Mouse (Mus musculus): Measurements from ENCODE around the gene Bsn. TPM values are rescaled to one million over a fixed set of nuclear protein-coding genes. Genes with fewer than 3 reads are reported as not detected.
A peak's percentile ranks its signal among the peaks of the same experiment; 100 is the strongest.

Gene Bsn
- polyA plus RNA-seq, 1 experiment from 2014 or later, result 0.75 TPM

DNA sequence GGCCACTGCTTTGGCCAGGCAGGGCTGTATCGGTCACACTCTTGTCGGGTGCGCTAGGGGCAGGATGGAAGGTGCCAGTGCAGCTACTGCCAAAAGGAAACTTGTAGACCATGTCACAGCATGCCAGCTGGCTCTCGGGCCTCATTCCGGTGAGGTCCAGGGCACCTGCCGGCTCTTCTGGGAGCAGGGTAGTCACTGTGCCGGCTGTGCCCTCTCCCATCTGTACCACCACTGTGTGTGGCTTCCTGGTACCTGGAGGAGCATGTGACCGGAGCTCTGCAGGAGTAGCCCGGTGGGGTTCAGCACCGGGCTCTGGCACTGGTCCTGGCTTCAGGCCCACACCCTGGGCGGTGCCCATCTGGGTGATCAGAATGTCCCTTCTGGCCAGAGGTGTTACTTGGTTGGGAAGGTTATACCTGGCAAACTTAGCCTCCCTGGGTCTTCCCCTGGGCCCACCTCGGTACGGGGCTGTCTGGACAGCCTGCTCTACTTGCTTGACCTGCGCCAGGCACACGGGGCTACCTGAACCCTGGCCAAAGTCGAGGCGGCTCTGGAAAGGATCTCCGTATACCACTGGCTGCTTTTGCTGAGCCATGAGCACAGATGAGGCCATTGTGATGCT is 77.4 kb downstream of the Bsn start:
- WGBS, result 95% methylated on average over 18 of the region's 18 CpGs
- H3K4me3 ChIP-seq (replicated peaks), result no peak overlapping the region
- H3K4me1 ChIP-seq, result peaks cover 21% of the 10 kb centered on the region
- H3K9me3 ChIP-seq (replicated peaks), result no peaks in the 10 kb centered on the region
- H3K9ac ChIP-seq, result no peak overlapping the region
- H3K27ac ChIP-seq, result no peak overlapping the region
- H3K27me3 ChIP-seq, result peaks cover 16% of the 10 kb centered on the region; the same call in 1 of the 2 replicates
- H3K4me2 ChIP-seq, result no peak overlapping the region
- H3K36me3 ChIP-seq, result no peaks in the 10 kb centered on the region
- no peak for ATAC-seq (replicated peaks; ENCODE audit: low FRiP score)

GRCm38 (mm10) chr9:108111593-108112121 is 78.5 kb downstream of the Bsn start:
- Histone ChIP-seq H3K36me3 (no peaks in the 10 kb centered on the region), H3K4me3 (replicated peaks) (peak overlapping the region; percentile 37), H3K27ac (peak overlapping the region; percentile 25; the same call in 1 of the 2 replicates), H3K9ac (peak overlapping the region; percentile 27; the same call in 1 of the 2 replicates), H3K27me3 (peaks cover 16% of the 10 kb centered on the region; the same call in 1 of the 2 replicates), H3K9me3 (replicated peaks) (no peaks in the 10 kb centered on the region), H3K4me1 (peaks cover 27% of the 10 kb centered on the region), H3K4me2 (peak overlapping the region; percentile 66)
- no peak for ATAC-seq (replicated peaks; ENCODE audit: low FRiP score)
- WGBS, result 73% methylated on average over 17 of the region's 17 CpGs

DNA sequence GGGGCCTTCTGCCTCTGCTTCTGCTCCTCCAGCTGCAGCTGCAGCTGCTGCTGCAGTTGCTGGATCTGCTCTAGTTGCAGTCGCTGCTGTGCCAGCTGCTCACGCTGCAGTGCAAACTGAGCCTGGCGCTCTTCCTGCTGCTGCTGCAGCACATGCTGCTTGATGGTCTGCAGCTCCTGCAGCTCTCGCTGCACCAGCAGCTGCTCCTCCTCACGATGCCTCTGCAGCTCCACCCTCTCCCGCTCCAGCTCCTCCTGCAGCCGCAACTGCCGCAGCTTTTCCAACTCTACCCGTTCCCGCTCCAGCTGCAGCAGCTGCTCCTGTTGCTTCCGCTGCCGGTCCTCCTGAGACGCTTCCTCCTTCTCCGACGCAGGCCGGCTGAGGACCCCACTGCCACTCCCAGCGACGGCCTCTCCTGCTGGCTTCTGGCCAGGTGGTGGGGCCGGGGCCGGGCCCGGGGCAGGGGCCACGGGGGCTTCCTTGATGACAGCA is 79.0 kb downstream of the Bsn start:
- WGBS, result 8% methylated on average over 22 of the region's 22 CpGs
- Histone ChIP-seq H3K9me3 (replicated peaks) (no peaks in the 10 kb centered on the region), H3K36me3 (no peaks in the 10 kb centered on the region), H3K4me1 (peaks cover 32% of the 10 kb centered on the region), H3K4me3 (replicated peaks) (peak overlapping the region; percentile 37), H3K27me3 (peaks cover 16% of the 10 kb centered on the region; the same call in 1 of the 2 replicates), H3K4me2 (peak overlapping the region; percentile 66), H3K27ac (peak overlapping the region; percentile 25; the same call in 1 of the 2 replicates), H3K9ac (peak overlapping the region; percentile 27)
- 0 out of 2 replicates have a peak, but pooled peaks have one; percentile 7 for ATAC-seq (replicated peaks; ENCODE audit: low FRiP score)

DNA sequence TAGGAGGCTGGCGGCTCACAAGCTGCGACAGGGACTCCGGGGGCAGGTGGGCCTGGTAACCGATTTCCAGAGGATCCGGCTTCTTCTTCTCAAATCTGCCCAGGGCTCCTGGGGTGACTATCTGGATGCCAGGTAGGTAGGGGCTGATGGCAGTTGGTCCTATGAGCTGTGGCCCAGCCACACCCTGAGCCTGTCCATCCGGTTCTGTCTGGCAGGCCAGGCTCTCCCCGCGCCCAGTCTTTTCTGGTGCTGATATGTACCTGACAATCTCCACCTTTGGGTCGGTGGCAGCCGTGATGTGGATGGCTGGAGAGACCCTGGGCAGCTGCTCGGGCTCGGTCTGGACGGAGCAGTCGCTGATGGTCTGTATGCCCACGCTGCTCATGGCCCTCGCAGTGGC is 80.0 kb downstream of the Bsn start:
- H3K27ac ChIP-seq, result no peak overlapping the region
- H3K9me3 ChIP-seq (replicated peaks), result no peaks in the 10 kb centered on the region
- no peak overlapping the region for H3K9ac ChIP-seq
- H3K4me2 ChIP-seq, result peak overlapping the region; percentile 66
- no peak; the same call in 1 of the 2 replicates for ATAC-seq (replicated peaks; ENCODE audit: low FRiP score)
- peaks cover 13% of the 10 kb centered on the region; the same call in 1 of the 2 replicates for H3K27me3 ChIP-seq
- H3K4me3 ChIP-seq (replicated peaks), result no peak overlapping the region
- peaks cover 38% of the 10 kb centered on the region for H3K4me1 ChIP-seq
- 84% methylated on average over 16 of the region's 16 CpGs for WGBS
- no peaks in the 10 kb centered on the region for H3K36me3 ChIP-seq

- Histone ChIP-seq H3K4me1 (peaks cover 44% of the 10 kb centered on the region), H3K36me3 (no peaks in the 10 kb centered on the region), H3K27ac (no peak overlapping the region), H3K9me3 (replicated peaks) (no peaks in the 10 kb centered on the region), H3K9ac (no peak overlapping the region), H3K27me3 (peaks cover 8% of the 10 kb centered on the region; the same call in 1 of the 2 replicates), H3K4me2 (no peak overlapping the region), H3K4me3 (replicated peaks) (no peak overlapping the region)
- no peak for ATAC-seq (replicated peaks; ENCODE audit: low FRiP score)
- WGBS, result 90% methylated on average over 16 of the region's 16 CpGs
These were observed 82.3 kb downstream of the Bsn start for GRCm38 (mm10) chr9:108107867-108108266.

- Histone ChIP-seq H3K4me1 (peaks cover 39% of the 10 kb centered on the region), H3K36me3 (no peaks in the 10 kb centered on the region), H3K27me3 (peaks cover 8% of the 10 kb centered on the region; the same call in 1 of the 2 replicates), H3K27ac (peak overlapping the region; percentile 72), H3K4me2 (no peak overlapping the region), H3K9me3 (replicated peaks) (no peaks in the 10 kb centered on the region), H3K9ac (no peak overlapping the region), H3K4me3 (replicated peaks) (no peak overlapping the region)
- no peak for ATAC-seq (replicated peaks; ENCODE audit: low FRiP score)
- WGBS, result 89% methylated on average over 23 of the region's 23 CpGs
These were observed 84.1 kb downstream of the Bsn start for GRCm38 (mm10) chr9:108106090-108106489.

GRCm38 (mm10) chr9:108105549-108105863 is 84.7 kb downstream of the Bsn start:
- no peak overlapping the region for H3K4me3 ChIP-seq (replicated peaks)
- no peaks in the 10 kb centered on the region for H3K36me3 ChIP-seq
- peak overlapping the region; percentile 72 for H3K27ac ChIP-seq
- H3K4me2 ChIP-seq, result 0 out of 2 replicates have a peak overlapping the region, but pooled peaks have one; percentile 42
- 80% methylated on average over 12 of the region's 12 CpGs for WGBS
- peaks cover 8% of the 10 kb centered on the region; the same call in 1 of the 2 replicates for H3K27me3 ChIP-seq
- H3K4me1 ChIP-seq, result peaks cover 33% of the 10 kb centered on the region
- no peaks in the 10 kb centered on the region for H3K9me3 ChIP-seq (replicated peaks)
- H3K9ac ChIP-seq, result no peak overlapping the region
- 0 out of 2 replicates have a peak, but pooled peaks have one; percentile 5 for ATAC-seq (replicated peaks; ENCODE audit: low FRiP score)

DNA sequence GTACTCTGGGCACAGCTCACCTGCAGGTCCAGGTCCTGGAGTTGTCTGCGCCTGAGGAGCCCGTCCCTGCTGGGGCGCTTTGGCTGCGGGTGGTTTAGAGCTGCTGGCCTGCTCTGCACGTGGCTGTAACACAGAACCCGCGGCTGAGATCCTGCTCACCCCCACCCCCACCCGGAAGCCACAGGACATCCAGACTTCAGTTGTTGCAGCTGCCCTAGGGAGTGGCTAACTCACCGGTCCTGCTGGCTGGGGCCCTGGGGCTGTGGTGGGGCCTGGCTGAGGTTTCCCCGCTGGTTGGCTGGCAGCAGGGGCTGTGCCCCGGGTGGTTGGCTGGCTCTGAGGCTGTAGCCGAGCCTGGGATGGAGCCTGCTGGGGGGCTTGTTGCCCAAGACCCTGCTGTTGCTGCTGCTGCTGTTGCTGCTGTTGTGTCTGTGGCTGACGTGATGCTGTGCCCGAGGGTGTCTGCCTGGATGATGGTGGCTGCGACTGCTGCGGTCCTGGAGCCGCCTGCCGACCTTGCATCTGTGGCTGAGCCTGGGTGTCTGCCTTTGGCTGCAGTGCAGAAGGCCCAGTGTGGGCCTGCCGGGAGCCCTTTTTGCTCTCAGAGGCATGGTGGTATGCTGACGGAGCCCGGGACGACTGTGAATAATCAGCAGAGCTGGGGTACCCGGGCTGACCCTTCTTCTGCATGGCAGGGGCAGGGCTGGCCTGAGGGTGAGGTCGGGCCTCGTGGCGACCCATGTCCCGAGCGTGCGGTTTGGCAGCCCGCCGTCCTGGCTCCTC is 85.2 kb downstream of the Bsn start:
- peak overlapping the region; percentile 72 for H3K27ac ChIP-seq
- H3K4me3 ChIP-seq (replicated peaks), result no peak overlapping the region; the same call in 1 of the 2 replicates
- peak; percentile 9; the same call in 1 of the 2 replicates for ATAC-seq (replicated peaks; ENCODE audit: low FRiP score)
- peak overlapping the region; percentile 29; the same call in 1 of the 2 replicates for H3K9ac ChIP-seq
- H3K4me1 ChIP-seq, result peaks cover 29% of the 10 kb centered on the region
- H3K36me3 ChIP-seq, result no peaks in the 10 kb centered on the region
- H3K9me3 ChIP-seq (replicated peaks), result no peaks in the 10 kb centered on the region
- peak overlapping the region; percentile 42 for H3K4me2 ChIP-seq
- WGBS, result 38% methylated on average over 31 of the region's 31 CpGs
- peaks cover 5% of the 10 kb centered on the region; the same call in 1 of the 2 replicates for H3K27me3 ChIP-seq

GRCm38 (mm10) chr9:108099619-108100018 is 90.6 kb downstream of the Bsn start:
- no peak overlapping the region for H3K27ac ChIP-seq
- no peak for ATAC-seq (replicated peaks; ENCODE audit: low FRiP score)
- H3K36me3 ChIP-seq, result no peaks in the 10 kb centered on the region
- H3K9ac ChIP-seq, result no peak overlapping the region
- no peaks in the 10 kb centered on the region for H3K9me3 ChIP-seq (replicated peaks)
- no peaks in the 10 kb centered on the region for H3K27me3 ChIP-seq
- no peak overlapping the region for H3K4me2 ChIP-seq
- 91% methylated on average over 8 of the region's 8 CpGs for WGBS
- no peak overlapping the region for H3K4me3 ChIP-seq (replicated peaks)
- H3K4me1 ChIP-seq, result peaks cover 30% of the 10 kb centered on the region

DNA sequence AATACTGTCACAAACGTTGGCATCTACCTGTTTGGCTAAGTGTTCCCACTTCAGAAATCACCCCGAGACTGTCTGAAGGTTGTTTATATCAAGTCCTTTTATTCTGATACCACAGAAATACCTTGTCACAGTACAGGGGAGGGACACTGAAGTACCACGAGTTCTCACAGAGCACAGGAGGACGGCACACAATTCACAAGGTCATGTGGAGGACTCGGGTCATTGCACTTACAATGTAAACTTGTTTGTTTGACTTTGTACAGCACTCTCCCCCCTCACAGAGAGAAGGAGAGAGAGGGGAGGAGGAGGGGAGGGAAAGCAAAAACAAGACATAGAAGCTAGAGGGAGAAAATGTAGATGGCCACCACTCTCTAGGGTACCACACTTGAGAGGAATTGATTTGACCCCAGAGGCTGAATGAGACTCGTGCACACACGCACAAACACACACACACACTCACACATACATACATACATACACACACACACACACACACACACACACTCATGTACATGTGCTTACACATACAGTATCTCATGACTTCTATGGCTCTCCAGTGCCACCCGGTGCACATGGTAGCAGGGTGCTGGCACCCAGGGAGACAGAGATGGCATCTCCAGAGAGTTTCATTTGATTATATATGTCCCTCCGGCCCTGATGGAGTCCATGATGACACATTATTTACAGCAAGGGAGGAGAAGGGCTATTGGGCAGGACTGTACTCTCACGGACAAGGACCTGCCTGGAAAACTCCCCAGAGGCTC is 94.1 kb downstream of the Bsn start:
- Histone ChIP-seq H3K27ac (peak overlapping the region; percentile 49), H3K36me3 (peaks cover 17% of the 10 kb centered on the region), H3K9ac (no peak overlapping the region), H3K4me2 (peak overlapping the region; percentile 96), H3K4me1 (peaks cover 35% of the 10 kb centered on the region), H3K4me3 (replicated peaks) (no peak overlapping the region), H3K27me3 (no peaks in the 10 kb centered on the region), H3K9me3 (replicated peaks) (no peaks in the 10 kb centered on the region)
- ATAC-seq (replicated peaks; ENCODE audit: low FRiP score), result no peak
- 52% methylated on average over 10 of the region's 10 CpGs for WGBS

GRCm38 (mm10) chr9:108095518-108095917 is 94.7 kb downstream of the Bsn start:
- peak overlapping the region; percentile 96 for H3K4me2 ChIP-seq
- peaks cover 35% of the 10 kb centered on the region for H3K4me1 ChIP-seq
- no peaks in the 10 kb centered on the region for H3K9me3 ChIP-seq (replicated peaks)
- H3K27me3 ChIP-seq, result no peaks in the 10 kb centered on the region
- peak overlapping the region; percentile 73 for H3K9ac ChIP-seq
- H3K36me3 ChIP-seq, result peaks cover 23% of the 10 kb centered on the region
- peak overlapping the region; percentile 62 for H3K4me3 ChIP-seq (replicated peaks)
- no peak for ATAC-seq (replicated peaks; ENCODE audit: low FRiP score)
- WGBS, result 6% methylated on average over 3 of the region's 3 CpGs
- H3K27ac ChIP-seq, result peak overlapping the region; percentile 80
